Mouse (Mus musculus) midbrain, embryonic 12.5 days (tissue): Measurements from ENCODE around the gene Gm26566. TPM values are rescaled to one million over a fixed set of nuclear protein-coding genes. Genes with fewer than 3 reads are reported as not detected.
"Not testable (repeated sequence)": the region's sequence is repeated elsewhere in the genome, so short reads cannot be mapped to it uniquely, and the experiment has no call there.

Experiments
- ATAC-seq: fragments of 200-750 bp; cut with Nextera tagmentation; 2 replicates; pipeline ENCODE4 v1.8.0; 2017; ENCODE audit warnings: low read depth, moderate TSS enrichment, moderate library complexity; ENCODE audit not compliant: low FRiP score
- H3K27ac ChIP-seq: fragments of 300-500 bp; sonication (generic); replicated peaks from 2 replicates; pipeline ENCODE4 v1.5.1; 2016; ENCODE audit warnings: mild to moderate bottlenecking
- H3K27me3 ChIP-seq: fragments of 300-500 bp; sonication (generic); 2 replicates; pipeline ENCODE4 v1.6.1; 2016; ENCODE audit warnings: mild to moderate bottlenecking
- H3K36me3 ChIP-seq: fragments of 300-500 bp; sonication (generic); 2 replicates; pipeline ENCODE4 v1.6.1; 2016
- H3K4me1 ChIP-seq: fragments of 300-500 bp; sonication (generic); 2 replicates; pipeline ENCODE4 v1.6.1; 2016
- H3K4me2 ChIP-seq: fragments of 300-500 bp; sonication (generic); replicated peaks from 2 replicates; pipeline ENCODE4 v1.6.1; 2016; ENCODE audit warnings: mild to moderate bottlenecking, moderate library complexity
- H3K4me3 ChIP-seq: fragments of 300-500 bp; sonication (generic); 2 replicates; pipeline ENCODE4 v1.5.1; 2016; ENCODE audit warnings: mild to moderate bottlenecking
- H3K9ac ChIP-seq: fragments of 300-500 bp; sonication (generic); replicated peaks from 2 replicates; pipeline ENCODE4 v1.6.1; 2016; ENCODE audit warnings: mild to moderate bottlenecking, moderate library complexity
- H3K9me3 ChIP-seq: fragments of 300-500 bp; sonication (generic); 2 replicates; pipeline ENCODE4 v1.6.1; 2016; ENCODE audit warnings: mild to moderate bottlenecking
- WGBS: fragments of 180-500 bp; shearing (Covaris S2); methylation state at CpG from one replicate; pipeline ENCODE4 v1.1.7; 2016; 5-methylcytosine and 5-hydroxymethylcytosine counted together
- polyA plus RNA-seq: library from polyadenylated mRNA; unstranded; fragments of >200 nt; fragmentation: Nextera tagmentation; extraction: Ambion mirVana; gene quantifications from 2 replicates; pipeline ENCODE4 v1.2.1, GENCODE M21; 2016

The Gm26566 gene
- polyA plus RNA-seq, 1 experiment from 2014 or later = 1.3 TPM

GRCm38 (mm10) chr4:88742771-88743371 lies 21.3 kb downstream of the Gm26566 start:
- H3K9ac ChIP-seq = no peak overlapping the region
- H3K4me2 ChIP-seq = no peak overlapping the region
- H3K4me1 ChIP-seq = peaks cover 6% of the 10 kb centered on the region; the same call in 1 of the 2 replicates
- H3K27ac ChIP-seq = no peak overlapping the region
- no peaks in the 10 kb centered on the region for H3K9me3 ChIP-seq
- 82% methylated on average over 7 of the region's 7 CpGs for WGBS
- ATAC-seq = no peak
- H3K27me3 ChIP-seq = no peaks in the 10 kb centered on the region
- no peak overlapping the region for H3K4me3 ChIP-seq
- no peaks in the 10 kb centered on the region for H3K36me3 ChIP-seq

GRCm38 (mm10) chr4:88744207-88744606 lies 22.6 kb downstream of the Gm26566 start:
- Histone ChIP-seq H3K4me3 (no peak overlapping the region), H3K4me1 (peaks cover 6% of the 10 kb centered on the region; the same call in 1 of the 2 replicates), H3K36me3 (no peaks in the 10 kb centered on the region), H3K4me2 (no peak overlapping the region), H3K27ac (no peak overlapping the region), H3K9ac (no peak overlapping the region), H3K9me3 (no peaks in the 10 kb centered on the region), H3K27me3 (no peaks in the 10 kb centered on the region)
- no peak for ATAC-seq
- 77% methylated on average over 3 of the region's 3 CpGs for WGBS

- 68% methylated on average over 6 of the region's 6 CpGs for WGBS
- Histone ChIP-seq H3K4me3 (no peak overlapping the region), H3K9ac (no peak overlapping the region), H3K9me3 (no peaks in the 10 kb centered on the region), H3K27ac (no peak overlapping the region), H3K4me1 (peaks cover 6% of the 10 kb centered on the region; the same call in 1 of the 2 replicates), H3K27me3 (no peaks in the 10 kb centered on the region), H3K36me3 (no peaks in the 10 kb centered on the region), H3K4me2 (no peak overlapping the region)
- ATAC-seq = no peak
Observed at GRCm38 (mm10) chr4:88749926-88750325, 28.3 kb downstream of the Gm26566 start.

- H3K9me3 ChIP-seq, H3K27ac ChIP-seq, ATAC-seq, H3K4me1 ChIP-seq, H3K27me3 ChIP-seq, H3K9ac ChIP-seq, H3K4me2 ChIP-seq, H3K36me3 ChIP-seq, H3K4me3 ChIP-seq: not testable (repeated sequence)
- 65% methylated on average over 15 of the region's 15 CpGs for whole genome bisulfite sequencing
Observed at GRCm38 (mm10) chr4:88754818-88755340, 33.3 kb downstream of the Gm26566 start, which contains the start of gene Gm13271. TSS of gene Gm13271 (plus strand) at chr4:88754868.

- 12% methylated on average over 29 of the region's 31 CpGs for WGBS
- peak overlapping the region; percentile 76 for H3K4me2 ChIP-seq
- peak overlapping the region; percentile 67 for H3K9ac ChIP-seq
Observed at GRCm38 (mm10) chr4:88756581-88757513, 35.2 kb downstream of the Gm26566 start.

GRCm38 (mm10) chr4:88757628-88758031 lies 36.0 kb downstream of the Gm26566 start:
- peak overlapping the region; percentile 76 for H3K4me2 ChIP-seq

More at GRCm38 (mm10) chr4:88756581-88757513, 35.2 kb downstream of the Gm26566 start:
- H3K36me3 ChIP-seq, H3K27me3 ChIP-seq, ATAC-seq, H3K9me3 ChIP-seq, H3K4me1 ChIP-seq: not testable (repeated sequence)
- Histone ChIP-seq H3K27ac (peak overlapping the region; percentile 74), H3K4me3 (peak overlapping the region; percentile 49)

GRCm38 (mm10) chr4:88758751-88759150 lies 37.1 kb downstream of the Gm26566 start:
- not testable (repeated sequence) for H3K27me3 ChIP-seq, H3K36me3 ChIP-seq, H3K4me2 ChIP-seq, H3K9me3 ChIP-seq, H3K4me3 ChIP-seq, H3K27ac ChIP-seq, H3K4me1 ChIP-seq, H3K9ac ChIP-seq, ATAC-seq
- 89% methylated on average over 9 of the region's 9 CpGs for WGBS

More at GRCm38 (mm10) chr4:88757628-88758031, 36.0 kb downstream of the Gm26566 start:
- not testable (repeated sequence) for H3K4me1 ChIP-seq, H3K9me3 ChIP-seq, H3K36me3 ChIP-seq, H3K27me3 ChIP-seq
- Histone ChIP-seq H3K4me3 (peak overlapping the region; percentile 49), H3K27ac (peak overlapping the region; percentile 74), H3K9ac (peak overlapping the region; percentile 67)
- ATAC-seq = peak; percentile 100
- WGBS = under 1% methylated on average over 21 of the region's 21 CpGs

GRCm38 (mm10) chr4:88759610-88760268 lies 38.1 kb downstream of the Gm26566 start, which contains the start of gene Gm13283:
TSS of gene Gm13283 (plus strand) at chr4:88760119.
- not testable (repeated sequence) for ATAC-seq, H3K9me3 ChIP-seq, H3K27ac ChIP-seq, H3K4me1 ChIP-seq, H3K9ac ChIP-seq, H3K36me3 ChIP-seq, H3K27me3 ChIP-seq
- WGBS = 20% methylated on average over 11 of the region's 14 CpGs
- Histone ChIP-seq H3K4me3 (peak within 1 kb of the TSS; percentile 32), H3K4me2 (peak within 1 kb of the TSS; percentile 50)

GRCm38 (mm10) chr4:88760431-88760830 lies 38.8 kb downstream of the Gm26566 start:
- ATAC-seq, H3K36me3 ChIP-seq, H3K9me3 ChIP-seq, H3K9ac ChIP-seq, H3K27me3 ChIP-seq, H3K4me1 ChIP-seq, H3K27ac ChIP-seq: not testable (repeated sequence)
- Histone ChIP-seq H3K4me2 (peak overlapping the region; percentile 50), H3K4me3 (peak overlapping the region; percentile 32)
- WGBS = 0% methylated on average over 26 of the region's 28 CpGs

GRCm38 (mm10) chr4:88761776-88762175 lies 40.2 kb downstream of the Gm26566 start:
- H3K4me1 ChIP-seq, ATAC-seq, H3K9ac ChIP-seq, H3K4me3 ChIP-seq, H3K27ac ChIP-seq, H3K9me3 ChIP-seq, H3K4me2 ChIP-seq, H3K36me3 ChIP-seq, H3K27me3 ChIP-seq: not testable (repeated sequence)
- 72% methylated on average over 6 of the region's 8 CpGs for WGBS

GRCm38 (mm10) chr4:88762341-88762740 lies 40.7 kb downstream of the Gm26566 start:
- not testable (repeated sequence) for H3K4me3 ChIP-seq, H3K9me3 ChIP-seq, H3K27ac ChIP-seq, ATAC-seq, H3K36me3 ChIP-seq, H3K27me3 ChIP-seq, H3K4me1 ChIP-seq, H3K4me2 ChIP-seq, H3K9ac ChIP-seq
- WGBS = 58% methylated on average over 9 of the region's 9 CpGs
